Mouse (Mus musculus) splenic B cell, adult 2 months (primary cell): ENCODE measurements at regions not wholly inside any gene's neighbourhood (a gene's known extent, or its start where the extent isn't known, plus 50 kb on each side); places are given as distances from the start of the nearest gene placed in this dataset.
"Not testable (repeated sequence)": the region's sequence is repeated elsewhere in the genome, so short reads cannot be mapped to it uniquely, and the experiment has no call there.

Experiments used
- DNase-seq: peaks from one replicate; pipeline ENCODE4 v3.0.0-alpha.2; 2011; ENCODE audit warnings: low read depth, low spot score
- H3K27me3 ChIP-seq: 2 replicates; pipeline ENCODE4 v1.6.1; 2012; ENCODE audit warnings: mild to moderate bottlenecking, low read length, moderate library complexity, mixed read lengths; ENCODE audit not compliant: control insufficient read depth, poor library complexity, insufficient read depth, severe bottlenecking
- H3K36me3 ChIP-seq: 2 replicates; pipeline ENCODE4 v1.6.1; 2012; ENCODE audit warnings: mild to moderate bottlenecking, low read length, moderate library complexity, mixed read lengths; ENCODE audit not compliant: control insufficient read depth, poor library complexity, insufficient read depth, severe bottlenecking

DNA sequence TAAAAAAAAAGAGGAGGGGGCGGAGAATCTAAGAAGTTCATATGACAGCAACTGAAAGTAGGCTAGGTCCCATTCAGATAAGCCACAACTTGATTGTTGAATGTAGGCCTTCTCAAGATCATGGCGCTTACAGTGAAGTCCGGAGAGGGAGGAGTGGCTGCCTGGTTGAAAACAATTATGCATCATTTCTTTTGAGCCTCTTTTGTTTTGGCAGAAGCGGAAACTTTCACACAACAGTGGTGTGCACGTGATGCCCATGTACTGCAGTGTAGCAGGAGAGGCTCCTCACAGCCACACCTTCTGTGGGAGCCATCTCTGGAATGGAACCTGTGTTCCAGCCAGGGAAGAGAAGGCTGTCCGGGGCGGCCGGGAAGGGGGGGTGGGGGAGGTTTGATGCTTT is 83.3 kb upstream of the Map3k1 start:
- DNase-seq: peak; percentile 54
- Histone ChIP-seq H3K27me3 (no peaks in the 10 kb centered on the region), H3K36me3 (no peaks in the 10 kb centered on the region)

DNA sequence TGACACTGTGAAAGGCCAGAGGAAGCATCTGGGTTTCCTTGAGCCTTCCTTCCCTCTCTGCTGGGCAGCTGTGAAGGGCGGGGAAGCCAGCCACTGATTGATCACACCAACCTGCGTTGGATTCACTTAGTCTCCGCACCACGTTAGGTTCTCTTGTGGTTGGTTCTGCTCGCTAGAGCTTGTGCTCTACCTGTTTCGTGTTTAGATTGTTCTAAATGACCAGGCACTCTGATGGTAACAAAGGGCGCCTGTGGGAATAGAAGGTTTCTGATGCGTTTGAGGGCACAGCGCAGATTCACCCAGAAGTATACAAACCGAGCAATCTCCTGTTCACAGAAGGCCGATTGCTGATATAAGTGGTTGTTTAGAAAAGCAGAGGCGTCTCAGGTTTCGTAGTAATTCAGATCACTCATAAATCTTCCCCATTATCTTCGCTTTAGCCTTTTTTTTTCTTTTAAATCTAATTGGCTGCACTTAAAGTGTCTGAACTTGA is 84.5 kb upstream of the Map3k1 start:
- Histone ChIP-seq H3K27me3 (no peaks in the 10 kb centered on the region), H3K36me3 (no peaks in the 10 kb centered on the region)
- peak; percentile 68 for DNase-seq

DNA sequence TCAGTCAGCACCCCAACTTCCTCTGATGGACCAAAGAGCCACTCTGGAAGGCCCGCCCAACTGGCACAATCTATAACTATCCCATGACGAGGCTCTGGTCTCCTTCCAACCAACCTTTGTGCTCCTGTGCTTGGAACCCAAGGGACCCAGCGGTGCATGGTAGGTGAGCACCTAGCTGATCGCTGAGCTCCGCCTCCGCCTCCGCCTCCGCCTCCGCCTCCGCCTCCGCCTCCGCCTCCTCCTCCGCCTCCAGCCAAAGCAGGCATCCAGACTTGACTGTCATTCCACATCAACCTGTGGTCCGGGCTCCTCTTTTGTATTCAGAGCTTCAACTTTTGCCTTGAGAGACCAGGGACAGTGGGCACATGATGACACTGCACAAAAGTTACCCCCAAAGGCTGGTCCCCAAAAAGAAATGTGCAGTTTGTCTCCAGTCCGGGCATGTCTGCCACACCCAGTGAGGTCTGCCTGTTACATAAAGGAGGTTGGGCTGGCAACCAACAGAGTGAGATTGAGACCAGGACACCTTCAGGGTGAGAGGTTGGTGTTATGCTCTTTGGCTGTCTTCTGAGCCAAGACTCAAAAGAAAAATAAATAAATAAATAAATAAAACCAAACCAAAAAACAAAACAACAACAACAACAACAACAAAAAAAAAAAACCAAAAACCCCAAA is 86.1 kb upstream of the Map3k1 start:
- peak; percentile 44 for DNase-seq
- no peaks in the 10 kb centered on the region for H3K36me3 ChIP-seq
- H3K27me3 ChIP-seq: no peaks in the 10 kb centered on the region

DNA sequence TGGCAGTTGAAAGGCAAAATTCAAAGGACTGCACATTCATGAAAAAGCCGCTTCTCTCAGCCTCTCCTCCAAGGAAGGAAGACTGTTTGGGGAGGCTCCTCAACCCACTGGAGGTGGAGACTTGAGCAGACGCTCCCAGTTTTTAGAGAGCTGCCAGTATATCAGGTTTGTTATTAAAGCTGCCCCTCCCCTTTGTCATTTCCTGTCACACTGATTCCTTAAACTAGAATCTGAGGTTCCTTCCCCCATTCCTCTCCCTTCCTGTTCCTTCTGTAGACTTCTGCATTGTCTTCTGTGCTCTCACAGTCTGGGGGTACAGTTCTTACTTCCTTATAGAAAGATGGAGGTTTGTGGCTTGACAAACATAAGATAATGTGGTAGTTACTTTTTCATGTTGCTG is 87.5 kb upstream of the Map3k1 start:
- Histone ChIP-seq H3K36me3 (no peaks in the 10 kb centered on the region), H3K27me3 (no peaks in the 10 kb centered on the region)
- peak; percentile 52 for DNase-seq

DNA sequence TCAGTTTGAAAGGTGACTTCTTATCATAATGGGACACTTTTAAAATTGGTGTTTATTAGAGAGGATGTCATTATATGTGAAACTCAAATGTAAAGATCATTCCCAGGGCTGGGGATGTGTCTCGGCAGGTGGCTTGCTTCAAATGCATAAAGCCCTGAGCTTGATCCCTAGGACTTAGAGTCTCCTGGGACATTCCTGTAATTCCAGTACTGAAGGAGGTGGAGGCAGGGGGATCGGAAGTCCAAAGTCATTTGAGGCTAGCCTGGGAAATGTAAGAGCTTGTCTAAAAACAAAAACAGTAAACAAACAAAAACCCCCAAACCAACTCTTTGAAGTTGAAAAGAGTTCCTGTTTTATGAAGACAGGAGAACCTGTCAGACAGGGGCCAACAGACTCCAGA is 94.6 kb upstream of the Map3k1 start:
- Histone ChIP-seq H3K36me3 (no peaks in the 10 kb centered on the region), H3K27me3 (no peaks in the 10 kb centered on the region)
- DNase-seq: no peak

GRCm38 (mm10) chr13:111903931-111904330 is 95.1 kb upstream of the Map3k1 start:
- no peaks in the 10 kb centered on the region for H3K36me3 ChIP-seq
- H3K27me3 ChIP-seq: no peaks in the 10 kb centered on the region
- DNase-seq: no peak

DNA sequence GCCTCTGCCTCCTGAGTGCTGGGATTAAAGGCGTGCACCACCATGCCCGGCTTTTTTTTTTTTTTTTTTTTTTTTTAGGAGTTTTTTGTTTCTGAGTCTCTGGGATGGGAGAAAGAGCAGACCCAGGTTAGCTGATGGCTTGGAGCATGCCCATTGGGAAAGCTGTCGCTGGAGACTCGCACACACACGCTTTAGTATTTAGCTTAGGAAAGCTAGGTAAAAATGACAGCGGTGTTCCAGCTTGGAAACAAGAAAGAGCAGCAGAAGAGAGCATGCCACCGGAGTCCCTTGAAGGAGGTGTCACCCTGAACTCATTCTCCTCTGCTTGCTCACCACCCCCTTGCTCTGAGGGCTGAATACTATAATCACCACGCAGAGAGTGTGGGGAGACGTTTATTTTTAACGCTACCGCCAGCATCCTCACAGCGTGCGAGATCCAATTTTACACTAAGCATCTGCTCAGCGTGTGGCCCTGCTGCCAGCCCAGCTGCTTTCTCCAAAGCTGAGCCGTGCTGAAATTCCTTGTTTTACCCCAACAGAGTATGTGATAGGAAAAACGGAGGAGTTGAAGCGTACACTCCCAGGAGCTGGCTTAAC is 95.9 kb upstream of the Map3k1 start:
- H3K36me3 ChIP-seq: no peaks in the 10 kb centered on the region
- no peak for DNase-seq
- H3K27me3 ChIP-seq: no peaks in the 10 kb centered on the region

GRCm38 (mm10) chr13:111905213-111905701 is 96.5 kb upstream of the Map3k1 start:
- no peak for DNase-seq
- H3K27me3 ChIP-seq: no peaks in the 10 kb centered on the region
- no peaks in the 10 kb centered on the region for H3K36me3 ChIP-seq

DNA sequence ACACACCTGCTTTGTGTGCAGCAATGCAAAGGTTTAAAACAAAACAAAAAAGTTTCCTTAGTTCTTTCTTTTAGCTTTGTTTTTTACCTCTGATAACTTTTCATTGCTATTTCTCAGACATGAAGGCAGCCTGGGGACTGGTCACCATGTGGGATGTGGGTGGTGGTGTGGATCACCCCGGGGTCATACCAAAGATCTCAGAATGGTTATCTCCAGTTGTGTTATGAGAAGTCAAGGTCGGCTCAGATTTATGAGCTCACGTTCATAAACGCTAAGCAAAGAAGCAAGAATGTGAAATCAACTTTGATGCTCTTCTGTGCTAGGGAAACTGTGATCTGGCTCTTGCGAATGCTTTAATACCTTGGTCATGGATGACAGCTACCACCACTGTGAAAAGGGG is 102.3 kb upstream of the Map3k1 start:
- no peaks in the 10 kb centered on the region for H3K36me3 ChIP-seq
- DNase-seq: no peak
- no peaks in the 10 kb centered on the region for H3K27me3 ChIP-seq

DNA sequence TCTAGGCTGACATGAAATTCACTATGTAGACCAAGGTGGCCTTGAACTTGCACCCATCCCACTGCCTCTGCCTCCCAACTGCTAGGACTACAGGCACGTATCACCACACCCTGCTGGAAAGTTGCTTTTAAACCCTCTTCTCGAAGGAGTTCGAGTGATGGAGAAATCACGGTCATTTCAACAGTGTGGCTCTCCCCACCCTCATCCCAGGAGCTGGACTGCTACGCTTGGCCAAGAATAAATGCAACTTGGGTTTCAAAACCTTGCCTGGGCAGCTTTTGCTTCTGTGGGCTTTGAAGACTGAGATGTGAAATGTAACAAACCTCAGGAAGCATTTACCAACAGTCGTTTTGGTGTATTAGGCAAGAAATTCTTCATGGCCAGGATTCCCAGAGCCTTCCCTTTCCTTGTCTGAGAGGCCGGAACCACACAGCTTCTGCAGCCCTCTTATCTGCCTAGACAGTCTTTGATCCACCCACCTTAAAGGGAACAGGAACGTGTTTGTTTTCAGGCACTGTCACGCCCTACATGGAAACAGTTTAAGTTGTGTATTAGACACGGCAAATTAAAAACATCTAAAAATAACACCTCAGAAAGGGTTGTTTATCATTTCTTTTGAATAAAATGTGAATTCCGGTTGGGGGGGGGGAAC is 103.0 kb upstream of the Map3k1 start:
- Histone ChIP-seq H3K36me3 (no peaks in the 10 kb centered on the region), H3K27me3 (no peaks in the 10 kb centered on the region)
- no peak for DNase-seq

DNA sequence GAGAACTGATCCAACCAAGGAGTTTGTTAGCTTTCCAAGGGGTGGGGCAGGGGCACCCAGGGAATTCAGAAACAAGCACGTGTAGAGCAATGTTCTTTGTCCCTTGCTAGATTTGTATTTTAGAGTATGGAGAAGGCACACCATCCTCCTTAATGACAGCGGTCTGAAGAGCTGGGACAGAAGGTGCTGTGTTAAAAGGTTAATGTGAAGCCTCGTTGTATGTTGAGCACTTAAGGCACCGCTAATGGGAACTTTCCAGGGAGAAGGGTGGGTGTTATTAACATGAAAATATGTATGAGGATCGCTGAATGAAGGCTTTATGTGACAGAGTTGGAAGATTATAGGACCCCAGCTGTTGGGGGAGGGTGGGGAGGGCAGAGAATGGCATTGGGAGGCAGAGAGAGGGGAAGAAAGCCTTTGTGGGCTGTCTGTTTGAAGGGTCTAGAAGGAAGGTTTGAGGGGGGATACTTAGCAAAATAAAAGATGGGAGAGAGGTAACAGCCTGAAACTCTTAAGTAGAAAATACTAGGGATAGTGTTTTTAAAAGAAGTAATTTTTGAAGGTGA is 105.6 kb upstream of the Map3k1 start:
- no peaks in the 10 kb centered on the region for H3K27me3 ChIP-seq
- no peak for DNase-seq
- no peaks in the 10 kb centered on the region for H3K36me3 ChIP-seq

DNA sequence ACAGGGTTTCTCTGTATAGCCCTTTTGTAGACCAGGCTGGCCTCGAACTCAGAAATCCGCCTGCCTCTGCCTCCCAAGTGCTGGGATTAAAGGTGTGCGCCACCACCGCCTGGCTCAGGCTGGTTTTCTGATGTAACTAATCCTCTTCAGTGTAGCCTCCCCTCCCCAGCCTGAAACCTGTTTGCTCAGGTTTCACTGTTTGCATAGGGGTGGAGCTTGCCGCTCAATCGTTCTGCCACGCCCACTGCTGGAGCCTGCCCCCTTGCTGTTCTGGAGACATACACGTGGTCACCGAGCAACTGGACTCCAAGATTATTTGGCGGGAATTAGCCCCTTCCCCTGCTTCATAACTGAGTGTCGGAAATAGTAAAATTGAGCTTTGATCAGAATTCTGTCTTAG is 110.6 kb upstream of the Map3k1 start:
- not testable (repeated sequence) for H3K36me3 ChIP-seq
- peak; percentile 20 for DNase-seq

DNA sequence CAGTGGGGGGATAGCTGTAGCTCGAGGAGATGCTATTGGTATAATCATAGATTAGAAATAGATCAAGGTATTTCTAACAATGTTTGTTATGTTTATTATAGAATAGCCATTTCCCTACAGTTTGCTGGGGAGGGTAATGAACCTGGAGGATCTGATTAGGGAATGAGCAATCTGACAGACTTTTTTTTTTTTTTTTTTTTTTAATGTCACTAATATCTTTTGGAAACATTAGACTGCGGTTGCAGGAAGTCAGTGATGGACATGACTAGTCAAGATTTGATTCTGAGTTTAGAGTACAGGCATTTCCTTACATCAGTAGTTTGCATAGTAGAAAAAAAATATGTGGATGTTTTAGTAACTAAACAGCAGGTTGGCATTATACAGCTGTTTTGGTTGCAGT is 111.7 kb upstream of the Map3k1 start:
- no peaks in the 10 kb centered on the region for H3K27me3 ChIP-seq
- DNase-seq: no peak

More for the DNA sequence above, 110.6 kb upstream of the Map3k1 start:
- not testable (repeated sequence) for H3K27me3 ChIP-seq

DNA sequence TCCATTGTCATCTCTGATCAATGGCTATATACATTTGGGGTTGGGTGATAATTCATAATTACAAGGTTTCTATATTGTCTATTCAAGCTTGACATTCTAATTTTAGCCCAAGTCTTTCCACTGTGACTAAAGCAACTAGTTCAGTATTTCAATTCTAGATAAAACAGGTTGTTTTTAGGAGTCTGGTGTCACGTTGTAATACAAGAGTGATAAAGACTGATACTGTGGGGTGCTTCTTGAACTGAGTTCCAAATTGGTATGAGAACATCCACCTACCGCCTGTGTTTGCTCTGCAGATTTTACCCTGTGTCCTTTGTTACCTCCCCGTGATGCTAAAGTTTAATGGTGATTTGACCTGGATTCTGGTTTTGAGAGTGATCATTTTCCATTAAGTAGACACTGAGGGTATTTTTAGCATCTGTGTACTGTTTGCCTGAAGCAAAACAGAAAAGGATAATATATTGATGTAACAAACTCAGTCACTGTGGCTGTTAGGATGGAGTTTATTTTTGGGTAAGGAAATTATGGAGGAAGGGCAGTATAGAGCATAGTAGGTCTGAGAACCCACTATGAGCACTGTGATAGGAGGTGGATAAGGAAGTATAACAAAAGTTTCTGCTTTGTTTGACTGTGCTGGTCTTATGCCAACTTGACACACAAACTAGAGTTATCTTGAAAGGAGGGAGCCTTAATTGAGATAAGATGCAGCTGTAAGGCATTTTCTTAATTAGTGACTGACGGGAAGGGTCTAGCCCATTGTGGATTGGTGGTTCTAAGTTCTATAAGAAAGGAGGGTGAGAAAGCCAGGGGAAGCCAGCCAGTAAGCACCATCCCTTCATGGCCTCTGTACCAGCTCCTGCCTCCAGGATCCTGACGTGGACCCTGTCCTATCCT is 112.6 kb upstream of the Map3k1 start:
- DNase-seq: peak; percentile 51
- H3K36me3 ChIP-seq: no peaks in the 10 kb centered on the region

More for the DNA sequence above, 111.7 kb upstream of the Map3k1 start:
- H3K36me3 ChIP-seq: no peaks in the 10 kb centered on the region

More for the DNA sequence above, 112.6 kb upstream of the Map3k1 start:
- no peaks in the 10 kb centered on the region for H3K27me3 ChIP-seq
